Mouse (Mus musculus) bone marrow, adult 2 months (tissue): ENCODE measurements at regions not wholly inside any gene's neighbourhood (a gene's known extent, or its start where the extent isn't known, plus 50 kb on each side); places are given as distances from the start of the nearest gene placed in this dataset.

ENCODE experiments used
- CTCF ChIP-seq: fragments of 200-500 bp; IDR thresholded peaks from 2 replicates; pipeline ENCODE4 v1.5.1; 2011; ENCODE audit warnings: low read length, control low read depth; ENCODE audit not compliant: control insufficient read depth, insufficient read depth
- POLR2A ChIP-seq: fragments of 200-500 bp; IDR thresholded peaks from 2 replicates; pipeline ENCODE4 v1.6.1; 2011; ENCODE audit warnings: low read depth, mild to moderate bottlenecking, control low read depth, low read length, borderline replicate concordance; ENCODE audit not compliant: control insufficient read depth

DNA sequence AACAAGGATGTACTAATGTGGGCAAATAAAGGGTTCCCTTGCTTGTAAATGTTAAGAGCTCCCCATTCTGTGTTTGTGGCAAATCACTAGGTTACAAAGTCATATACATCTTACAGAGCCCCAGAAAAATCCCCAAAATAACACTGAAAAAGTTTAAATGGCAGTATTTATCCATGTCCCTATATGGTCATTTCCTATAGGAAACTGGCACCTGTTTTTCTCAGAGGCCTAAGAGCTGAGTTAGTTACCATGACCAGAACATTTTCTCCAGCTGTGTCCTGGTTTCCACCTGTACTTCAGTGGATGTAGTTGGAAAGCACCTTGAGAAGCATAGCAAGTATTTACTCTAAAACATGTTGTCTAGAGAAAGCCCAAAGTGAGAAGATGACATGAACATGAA lies 434.5 kb upstream of the Mef2c start:
- TF ChIP-seq CTCF (no peak), POLR2A (no peak)
